Mouse (Mus musculus) spleen, adult 2 months (tissue): Measurements from ENCODE around the gene Marf1. TPM values are rescaled to one million over a fixed set of nuclear protein-coding genes. Genes with fewer than 3 reads are reported as not detected.

ENCODE experiments used
- DNase-seq, 2 experiments: peaks; one replicate each; pipeline versions ENCODE4 v3.0.0 to v3.0.0-alpha.2; 2012 to 2021; ENCODE audit warnings: low spot score in 2 of 2, low read depth in 1 of 2
- H3K27ac ChIP-seq: fragments of 200-500 bp; 2 replicates; pipeline ENCODE4 v1.5.1; 2012; ENCODE audit warnings: low read length, inconsistent platforms; ENCODE audit not compliant: insufficient read depth
- H3K27me3 ChIP-seq: fragments of 200-500 bp; 2 replicates; pipeline ENCODE4 v1.6.1; 2012; ENCODE audit warnings: mild to moderate bottlenecking, moderate library complexity, low read length, inconsistent platforms; ENCODE audit not compliant: control insufficient read depth, insufficient read depth
- H3K36me3 ChIP-seq: fragments of 200-500 bp; 2 replicates; pipeline ENCODE4 v1.6.1; 2012; ENCODE audit warnings: mild to moderate bottlenecking, low read length, inconsistent platforms; ENCODE audit not compliant: control insufficient read depth, insufficient read depth
- H3K4me1 ChIP-seq: fragments of 200-500 bp; 2 replicates; pipeline ENCODE4 v1.6.1; 2011; ENCODE audit warnings: inconsistent platforms; ENCODE audit not compliant: control insufficient read depth, insufficient read depth, insufficient read length
- H3K4me3 ChIP-seq: fragments of 200-500 bp; 2 replicates; pipeline ENCODE4 v1.5.1; 2011; ENCODE audit warnings: mild to moderate bottlenecking, inconsistent platforms; ENCODE audit not compliant: insufficient read depth, insufficient read length; ENCODE audit errors: extremely low read depth
- CTCF ChIP-seq: fragments of 200-500 bp; IDR thresholded peaks from 2 replicates; pipeline ENCODE4 v1.5.1; 2011; ENCODE audit warnings: mild to moderate bottlenecking, inconsistent platforms; ENCODE audit not compliant: insufficient read depth, insufficient read length, insufficient replicate concordance; ENCODE audit errors: extremely low read depth
- POLR2A ChIP-seq: fragments of 200-500 bp; IDR thresholded peaks from 2 replicates; pipeline ENCODE4 v1.6.1; 2011; ENCODE audit warnings: low read depth, low read length, inconsistent platforms
- WGBS: fragments of 180-500 bp; shearing (Covaris S2); methylation state at CpG from one replicate; pipeline ENCODE4 v1.1.7; 2018; 5-methylcytosine and 5-hydroxymethylcytosine counted together
- polyA plus RNA-seq: library from polyadenylated mRNA; depleted of rRNA; stranded (reverse); fragments of >200 nt; gene quantifications from 2 replicates; pipeline ENCODE4 v1.2.3, GENCODE M21; 2012

Gene Marf1
- polyA plus RNA-seq, 1 experiment: 11.5 TPM

DNA sequence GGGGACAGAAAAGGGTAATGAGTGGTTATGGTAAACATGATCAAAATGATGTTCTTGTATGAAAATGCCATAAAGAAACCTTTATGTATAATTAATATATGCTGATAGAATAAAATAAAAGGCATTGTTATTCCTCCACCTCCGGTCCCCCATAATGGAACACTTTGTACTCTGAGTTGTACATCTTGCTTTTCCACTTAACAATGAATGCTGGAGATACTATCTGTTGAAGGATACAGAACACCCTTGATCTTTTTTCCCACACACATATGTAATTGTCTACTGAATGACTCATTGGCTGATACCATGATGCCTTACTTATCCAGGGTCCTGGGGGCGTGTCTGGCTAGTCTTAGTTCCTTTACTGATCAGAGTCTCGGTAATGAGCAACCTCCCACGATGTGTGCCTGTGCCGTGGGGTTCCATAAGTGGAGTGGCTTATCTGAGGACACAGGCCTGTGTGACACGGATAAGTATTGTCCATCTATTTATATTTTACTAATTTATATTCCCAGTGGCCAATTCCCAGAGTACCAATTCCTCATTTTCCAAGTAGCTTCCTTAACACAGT, 17.1 kb upstream of the Marf1 start:
- no peak for DNase-seq
- Histone ChIP-seq H3K36me3 (peaks cover 46% of the 10 kb centered on the region), H3K27ac (no peak overlapping the region), H3K4me3 (no peak overlapping the region), H3K4me1 (no peaks in the 10 kb centered on the region), H3K27me3 (no peaks in the 10 kb centered on the region)
- TF ChIP-seq CTCF (no peak), POLR2A (no peak)
- 87% methylated on average over 6 of the region's 6 CpGs for WGBS

DNA sequence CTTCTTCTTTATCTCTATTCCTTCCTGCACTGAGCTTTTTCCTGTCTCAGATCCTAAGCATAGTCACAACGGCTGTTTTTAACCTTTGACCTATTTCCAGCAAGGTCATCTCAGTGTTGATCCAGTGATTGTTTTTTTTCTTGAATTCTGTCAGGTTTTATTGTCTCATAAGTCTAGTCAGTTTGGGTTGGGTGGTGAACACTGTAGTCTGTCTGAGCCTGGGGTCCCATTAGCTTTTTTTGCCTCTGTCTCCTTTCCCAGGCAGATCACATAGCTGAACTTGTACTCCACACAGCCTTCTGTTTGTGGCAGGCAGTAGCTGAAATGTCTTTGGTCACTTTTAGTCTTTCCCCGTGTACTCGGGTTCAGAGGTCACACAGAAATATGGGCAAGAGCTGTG, 14.9 kb upstream of the Marf1 start:
- no peaks in the 10 kb centered on the region for H3K4me1 ChIP-seq
- H3K4me3 ChIP-seq: no peak overlapping the region
- TF ChIP-seq CTCF (no peak), POLR2A (no peak)
- no peak for DNase-seq
- no peaks in the 10 kb centered on the region for H3K27me3 ChIP-seq
- 68% methylated on average over 3 of the region's 3 CpGs for WGBS
- no peak overlapping the region for H3K27ac ChIP-seq
- peaks cover 36% of the 10 kb centered on the region for H3K36me3 ChIP-seq

DNA sequence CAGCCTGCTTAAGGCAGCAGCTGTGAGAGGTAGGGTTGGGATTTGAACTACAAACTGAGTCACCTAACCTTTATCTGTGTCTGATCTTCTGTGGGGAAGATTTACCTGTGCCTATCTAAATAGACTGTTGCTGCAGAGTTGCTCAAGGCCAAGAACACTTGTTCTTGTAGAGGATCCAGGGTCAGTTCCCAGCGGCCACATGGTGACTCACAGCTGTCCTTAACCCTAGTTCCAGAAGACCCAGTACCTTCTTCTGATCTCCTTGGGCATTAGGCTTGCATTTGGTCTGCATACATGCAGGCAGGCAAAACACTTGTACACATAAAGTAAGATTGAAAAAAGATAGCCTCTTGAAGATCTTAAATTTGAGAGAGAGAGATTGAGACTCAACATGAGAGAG, 6.6 kb upstream of the Marf1 start:
- no peak overlapping the region for H3K27ac ChIP-seq
- no peak for DNase-seq
- no peaks in the 10 kb centered on the region for H3K27me3 ChIP-seq
- TF ChIP-seq POLR2A: no peak
- TF ChIP-seq CTCF: no peak
- peaks cover 23% of the 10 kb centered on the region for H3K36me3 ChIP-seq
- H3K4me3 ChIP-seq: no peak overlapping the region
- WGBS: 100% methylated on average over 1 of the region's 1 CpGs
- H3K4me1 ChIP-seq: no peaks in the 10 kb centered on the region

DNA sequence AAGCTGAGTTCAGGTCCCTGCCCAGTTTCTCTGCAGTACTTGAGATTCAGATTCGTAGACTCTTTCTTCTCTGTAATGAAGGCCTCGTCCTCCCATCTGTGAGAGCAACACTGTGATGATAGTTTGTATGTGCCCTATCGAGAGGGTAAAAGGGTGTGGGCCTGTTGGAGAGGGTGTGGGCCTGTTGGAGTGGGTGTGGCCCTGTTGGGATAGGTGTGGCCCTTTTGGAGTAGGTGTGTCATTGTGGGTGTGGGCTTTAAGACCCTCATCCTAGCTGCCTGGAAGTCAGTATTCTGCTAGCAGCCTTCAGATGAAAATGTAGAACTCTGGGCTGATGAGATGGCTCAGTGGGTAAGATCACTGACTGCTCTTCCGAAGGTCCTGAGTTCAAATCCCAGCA, 3.3 kb upstream of the Marf1 start:
- H3K27me3 ChIP-seq: no peaks in the 10 kb centered on the region
- 83% methylated on average over 4 of the region's 4 CpGs for WGBS
- DNase-seq: no peak
- no peaks in the 10 kb centered on the region; the same call in 1 of the 2 replicates for H3K4me1 ChIP-seq
- H3K36me3 ChIP-seq: peaks cover 13% of the 10 kb centered on the region
- no peak overlapping the region for H3K27ac ChIP-seq
- H3K4me3 ChIP-seq: no peak overlapping the region
- TF ChIP-seq CTCF: no peak
- TF ChIP-seq POLR2A: no peak

DNA sequence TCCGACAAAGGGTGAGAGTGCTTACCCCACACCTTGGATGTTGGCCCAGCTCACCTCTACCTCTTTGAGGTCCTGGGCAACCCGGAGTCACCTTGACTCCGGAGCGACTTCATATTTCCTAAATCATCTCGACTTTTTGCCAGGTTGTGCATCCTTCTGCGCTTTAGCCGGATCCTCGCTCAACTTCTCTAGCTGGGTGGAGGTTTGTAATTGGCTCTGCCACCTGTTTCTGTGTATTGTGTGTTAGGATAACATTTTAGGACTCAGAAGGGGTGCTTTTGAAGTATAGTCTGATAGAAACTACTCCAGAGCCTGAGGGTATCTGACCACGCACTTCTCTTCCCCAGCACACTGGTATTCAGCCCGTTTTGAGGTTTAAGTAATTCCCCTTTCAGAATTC, 580 bp upstream of the Marf1 start:
- Histone ChIP-seq H3K4me1 (no peaks in the 10 kb centered on the region; the same call in 1 of the 2 replicates), H3K27me3 (no peaks in the 10 kb centered on the region), H3K4me3 (peak overlapping the region; percentile 96), H3K27ac (peak overlapping the region; percentile 83; the same call in 1 of the 2 replicates), H3K36me3 (no peaks in the 10 kb centered on the region)
- no peak for TF ChIP-seq POLR2A
- TF ChIP-seq CTCF: no peak
- 4% methylated on average over 10 of the region's 10 CpGs for WGBS
- no peak for DNase-seq

DNA sequence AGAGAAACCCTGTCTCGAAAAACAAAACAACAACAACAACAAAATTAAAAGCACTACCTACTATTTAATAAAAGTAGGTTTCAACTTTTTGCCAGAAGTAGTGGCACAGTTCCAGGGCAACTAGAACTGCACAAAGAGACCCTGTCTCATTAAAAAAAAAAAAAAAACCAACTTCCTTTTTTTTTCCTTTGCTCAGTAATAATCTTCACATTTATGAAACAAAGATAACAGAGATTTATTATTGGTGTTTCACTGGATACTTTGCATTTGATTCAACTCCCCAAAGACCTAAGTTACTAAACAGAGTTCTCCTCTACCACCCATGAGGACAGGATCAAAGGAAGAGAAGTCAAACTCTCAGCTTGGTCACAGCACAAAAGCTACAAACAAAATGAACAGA, 2.2 kb downstream of the Marf1 start:
- TF ChIP-seq POLR2A (no peak), CTCF (no peak)
- Histone ChIP-seq H3K36me3 (no peaks in the 10 kb centered on the region), H3K4me1 (no peaks in the 10 kb centered on the region; the same call in 1 of the 2 replicates), H3K4me3 (no peak overlapping the region), H3K27me3 (no peaks in the 10 kb centered on the region), H3K27ac (no peak overlapping the region)
- no peak for DNase-seq
- WGBS: 87% methylated on average over 1 of the region's 1 CpGs

DNA sequence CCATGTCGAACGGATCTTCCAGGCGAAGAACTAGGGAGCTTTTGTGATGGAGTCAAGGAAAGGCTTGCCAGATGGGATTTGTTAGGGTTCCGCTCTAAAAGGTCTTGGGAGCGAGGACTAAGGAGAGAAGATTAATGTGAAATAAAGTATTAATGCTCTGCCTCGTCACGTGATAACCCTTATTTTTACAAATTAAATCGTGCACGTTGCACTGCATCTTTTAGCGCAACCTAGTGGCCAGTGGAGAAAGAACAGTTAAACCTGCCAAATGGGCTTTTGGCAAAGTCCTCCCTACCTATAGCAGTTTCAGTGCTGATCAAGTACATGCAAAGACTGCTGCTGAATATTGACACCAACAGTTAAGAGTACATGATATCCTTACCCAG, 3.4 kb downstream of the Marf1 start:
- H3K4me1 ChIP-seq: no peaks in the 10 kb centered on the region; the same call in 1 of the 2 replicates
- TF ChIP-seq POLR2A (no peak), CTCF (peak; percentile 23; the same call in 1 of the 2 replicates)
- under 1% methylated on average over 10 of the region's 10 CpGs for WGBS

More for the DNA sequence above, 3.4 kb downstream of the Marf1 start:
- peak; percentile 68 to 73 for DNase-seq
- peak overlapping the region; percentile 93 for H3K27ac ChIP-seq
- no peaks in the 10 kb centered on the region for H3K36me3 ChIP-seq
- H3K27me3 ChIP-seq: no peaks in the 10 kb centered on the region
- H3K4me3 ChIP-seq: peak overlapping the region; percentile 72
